Mouse (Mus musculus) liver, embryonic 11.5 days (tissue): Measurements from ENCODE around the gene Nt5e. TPM values are rescaled to one million over a fixed set of nuclear protein-coding genes. Genes with fewer than 3 reads are reported as not detected.

ENCODE experiments used
- ATAC-seq: fragments of 200-750 bp; cut with Nextera tagmentation; replicated peaks from 2 replicates; pipeline ENCODE4 v1.8.0; 2017; ENCODE audit warnings: moderate number of reproducible peaks, mild to moderate bottlenecking, moderate TSS enrichment, moderate library complexity; ENCODE audit not compliant: low FRiP score
- DNase-seq: peaks from one replicate; pipeline ENCODE4 v3.0.0-alpha.2; 2017; ENCODE audit warnings: low spot score
- H3K27ac ChIP-seq: fragments of 300-500 bp; sonication (generic); 2 replicates; pipeline ENCODE4 v1.5.1; 2014; ENCODE audit warnings: mild to moderate bottlenecking, low read depth, low read length, control low read depth
- H3K27me3 ChIP-seq: fragments of 300-500 bp; sonication (generic); replicated peaks from 2 replicates; pipeline ENCODE4 v1.6.1; 2014; ENCODE audit warnings: low read length, mixed read lengths; ENCODE audit not compliant: control insufficient read depth, insufficient read depth
- H3K36me3 ChIP-seq: fragments of 300-500 bp; sonication (generic); 2 replicates; pipeline ENCODE4 v1.6.1; 2014; ENCODE audit warnings: mild to moderate bottlenecking, low read length, moderate library complexity, mixed read lengths; ENCODE audit not compliant: control insufficient read depth, insufficient read depth
- H3K4me1 ChIP-seq: fragments of 300-500 bp; sonication (generic); replicated peaks from 2 replicates; pipeline ENCODE4 v1.6.1; 2014; ENCODE audit warnings: low read length, mixed read lengths; ENCODE audit not compliant: control insufficient read depth, insufficient read depth
- H3K4me2 ChIP-seq: fragments of 300-500 bp; sonication (generic); 2 replicates; pipeline ENCODE4 v1.6.1; 2014; ENCODE audit warnings: mild to moderate bottlenecking, control low read depth, moderate library complexity
- H3K4me3 ChIP-seq: fragments of 300-500 bp; sonication (generic); 2 replicates; pipeline ENCODE4 v1.5.1; 2014; ENCODE audit warnings: low read depth, low read length, control low read depth
- H3K9ac ChIP-seq: fragments of 300-500 bp; sonication (generic); 2 replicates; pipeline ENCODE4 v1.6.1; 2014; ENCODE audit warnings: low read depth, low read length, control low read depth
- H3K9me3 ChIP-seq: fragments of 300-500 bp; sonication (generic); 2 replicates; pipeline ENCODE4 v1.6.1; 2016; ENCODE audit warnings: low read length, inconsistent platforms, mixed read lengths; ENCODE audit not compliant: control insufficient read depth
- WGBS: fragments of 180-500 bp; shearing (Covaris S2); extraction: QIAGEN DNeasy Blood & Tissue Kit; methylation state at CpG from one replicate; pipeline ENCODE4 v1.1.7; 2014; 5-methylcytosine and 5-hydroxymethylcytosine counted together
- polyA plus RNA-seq: library from polyadenylated mRNA; unstranded; fragments of >200 nt; fragmentation: Nextera tagmentation; extraction: Ambion mirVana; gene quantifications from 2 replicates; pipeline ENCODE4 v1.2.1, GENCODE M21; 2014

Gene Nt5e
- polyA plus RNA-seq, 1 experiment from 2014 or later = 6.3 TPM

- no peaks in the 10 kb centered on the region for H3K9me3 ChIP-seq
- DNase-seq = no peak
- H3K9ac ChIP-seq = no peak overlapping the region
- H3K4me2 ChIP-seq = no peak overlapping the region
- no peak overlapping the region for H3K27ac ChIP-seq
- WGBS = 81% methylated on average over 1 of the region's 1 CpGs
- no peak overlapping the region for H3K4me3 ChIP-seq
- no peaks in the 10 kb centered on the region for H3K4me1 ChIP-seq
- H3K27me3 ChIP-seq = no peaks in the 10 kb centered on the region
- H3K36me3 ChIP-seq = no peaks in the 10 kb centered on the region
- no peak for ATAC-seq
Observed at GRCm38 (mm10) chr9:88416752-88417151, 89.8 kb downstream of the Nt5e start.

Other genes starting within 250 kb of the Nt5e start
- gene Snx14, start 111.8 kb downstream of the Nt5e start, polyA plus RNA-seq = 19.6 and 23.9 TPM in 2 replicates
- not detected in 2 replicates for gene Gm20537, start 129.4 kb downstream of the Nt5e start, polyA plus RNA-seq
- gene Syncrip, start 155.4 kb downstream of the Nt5e start, polyA plus RNA-seq = 116 and 124 TPM in 2 replicates
- gene Zfp949, start 220.8 kb downstream of the Nt5e start, polyA plus RNA-seq = 5.2 and 6.0 TPM in 2 replicates